Mouse (Mus musculus): ENCODE results near the gene Tsacc.

GRCm38 (mm10) chr3:88324951-88325405 lies 28.2 kb upstream of the Tsacc start, which contains the start of gene Glmp:
- TF ChIP-seq CTCF (IDR thresholded peaks at IDR 0.05) (no peak), EP300 (IDR thresholded peaks at IDR 0.05) (no peak)
